Mouse (Mus musculus) limb, embryonic 15.5 days (tissue): Measurements from ENCODE around the gene Cyp26a1. TPM values are rescaled to one million over a fixed set of nuclear protein-coding genes. Genes with fewer than 3 reads are reported as not detected.

Experiments
- ATAC-seq: fragments of 200-750 bp; cut with Nextera tagmentation; 2 replicates; pipeline ENCODE4 v1.8.0; 2017; ENCODE audit warnings: low read depth, moderate TSS enrichment; ENCODE audit not compliant: insufficient number of reproducible peaks, low FRiP score, low TSS enrichment
- H3K27ac ChIP-seq: fragments of 300-500 bp; sonication (generic); 2 replicates; pipeline ENCODE4 v1.5.1; 2015; ENCODE audit warnings: moderate library complexity, mild to moderate bottlenecking, inconsistent platforms
- H3K27me3 ChIP-seq: fragments of 300-500 bp; sonication (generic); 2 replicates; pipeline ENCODE4 v1.6.1; 2015; ENCODE audit warnings: inconsistent platforms
- H3K36me3 ChIP-seq: fragments of 300-500 bp; sonication (generic); 2 replicates; pipeline ENCODE4 v1.6.1; 2015; ENCODE audit warnings: inconsistent platforms
- H3K4me1 ChIP-seq: fragments of 300-500 bp; sonication (generic); 2 replicates; pipeline ENCODE4 v1.6.1; 2015; ENCODE audit warnings: inconsistent platforms
- H3K4me2 ChIP-seq: fragments of 300-500 bp; sonication (generic); 2 replicates; pipeline ENCODE4 v1.6.1; 2015; ENCODE audit warnings: mild to moderate bottlenecking, inconsistent platforms
- H3K4me3 ChIP-seq: fragments of 300-500 bp; sonication (generic); 2 replicates; pipeline ENCODE4 v1.5.1; 2015; ENCODE audit warnings: mild to moderate bottlenecking, inconsistent platforms
- H3K9ac ChIP-seq: fragments of 300-500 bp; sonication (generic); 2 replicates; pipeline ENCODE4 v1.6.1; 2015; ENCODE audit warnings: inconsistent platforms
- H3K9me3 ChIP-seq: fragments of 300-500 bp; sonication (generic); 2 replicates; pipeline ENCODE4 v1.6.1; 2016; ENCODE audit warnings: inconsistent platforms
- WGBS: fragments of 180-500 bp; shearing (Covaris S2); methylation state at CpG from one replicate; pipeline ENCODE4 v1.1.7; 2015; 5-methylcytosine and 5-hydroxymethylcytosine counted together
- polyA plus RNA-seq: library from polyadenylated mRNA; unstranded; fragments of >200 nt; fragmentation: Nextera tagmentation; extraction: Ambion mirVana; gene quantifications from 2 replicates; pipeline ENCODE4 v1.2.1, GENCODE M21; 2015

The Cyp26a1 gene
- 1.7 and 1.8 TPM in 2 replicates for polyA plus RNA-seq

GRCm38 (mm10) chr19:37697651-37698272 lies at the start of gene Cyp26a1:
Cyp26a1 (plus strand) TSS chr19:37697798.
- no peak for ATAC-seq
- WGBS, result under 1% methylated on average over 51 of the region's 51 CpGs

GRCm38 (mm10) chr19:37647994-37648393 lies 49.6 kb upstream of the Cyp26a1 start:
- ATAC-seq, result no peak
- Histone ChIP-seq H3K36me3 (no peaks in the 10 kb centered on the region), H3K27ac (no peak overlapping the region), H3K4me1 (no peaks in the 10 kb centered on the region), H3K4me3 (no peak overlapping the region), H3K9me3 (no peaks in the 10 kb centered on the region), H3K27me3 (no peaks in the 10 kb centered on the region), H3K4me2 (no peak overlapping the region), H3K9ac (no peak overlapping the region)
- 36% methylated on average over 2 of the region's 2 CpGs for WGBS

More at GRCm38 (mm10) chr19:37697651-37698272, at the start of gene Cyp26a1:
- peaks cover 39% of the 10 kb centered on the region for H3K4me1 ChIP-seq
- H3K9ac ChIP-seq, result no peak within 1 kb of the TSS; the same call in 1 of the 2 replicates
- peak within 1 kb of the TSS; percentile 69 for H3K4me2 ChIP-seq
- no peak within 1 kb of the TSS for H3K27ac ChIP-seq
- no peaks in the 10 kb centered on the region for H3K9me3 ChIP-seq
- H3K36me3 ChIP-seq, result no peaks in the 10 kb centered on the region
- peak within 1 kb of the TSS; percentile 38 for H3K4me3 ChIP-seq
- H3K27me3 ChIP-seq, result peaks cover 98% of the 10 kb centered on the region

- no peak overlapping the region for H3K4me2 ChIP-seq
- no peak overlapping the region for H3K9ac ChIP-seq
- H3K27ac ChIP-seq, result no peak overlapping the region
- no peak for ATAC-seq
- WGBS, result 58% methylated on average over 2 of the region's 2 CpGs
- no peak overlapping the region for H3K4me3 ChIP-seq
- no peaks in the 10 kb centered on the region for H3K9me3 ChIP-seq
- H3K36me3 ChIP-seq, result no peaks in the 10 kb centered on the region
- H3K27me3 ChIP-seq, result no peaks in the 10 kb centered on the region
- H3K4me1 ChIP-seq, result no peaks in the 10 kb centered on the region
Measured at GRCm38 (mm10) chr19:37650526-37650925, 47.1 kb upstream of the Cyp26a1 start.

GRCm38 (mm10) chr19:37654012-37654411 lies 43.6 kb upstream of the Cyp26a1 start:
- Histone ChIP-seq H3K4me1 (no peaks in the 10 kb centered on the region), H3K4me2 (no peak overlapping the region), H3K27ac (no peak overlapping the region), H3K27me3 (no peaks in the 10 kb centered on the region), H3K9me3 (no peaks in the 10 kb centered on the region), H3K36me3 (no peaks in the 10 kb centered on the region), H3K9ac (no peak overlapping the region), H3K4me3 (no peak overlapping the region)
- 50% methylated on average over 5 of the region's 5 CpGs for WGBS
- ATAC-seq, result no peak

GRCm38 (mm10) chr19:37656441-37656840 lies 41.2 kb upstream of the Cyp26a1 start:
- Histone ChIP-seq H3K36me3 (no peaks in the 10 kb centered on the region), H3K27me3 (no peaks in the 10 kb centered on the region), H3K4me2 (no peak overlapping the region), H3K4me1 (no peaks in the 10 kb centered on the region), H3K9ac (no peak overlapping the region), H3K9me3 (no peaks in the 10 kb centered on the region), H3K4me3 (no peak overlapping the region), H3K27ac (no peak overlapping the region)
- no peak for ATAC-seq
- 25% methylated on average over 9 of the region's 9 CpGs for WGBS

- Histone ChIP-seq H3K36me3 (no peaks in the 10 kb centered on the region), H3K4me1 (no peaks in the 10 kb centered on the region), H3K4me2 (no peak overlapping the region), H3K27me3 (no peaks in the 10 kb centered on the region), H3K9ac (no peak overlapping the region), H3K4me3 (no peak overlapping the region), H3K9me3 (no peaks in the 10 kb centered on the region), H3K27ac (no peak overlapping the region)
- no peak for ATAC-seq
- WGBS, result 72% methylated on average over 6 of the region's 6 CpGs
Measured at GRCm38 (mm10) chr19:37665256-37665655, 32.3 kb upstream of the Cyp26a1 start.

GRCm38 (mm10) chr19:37667855-37668594 lies 29.6 kb upstream of the Cyp26a1 start:
- no peaks in the 10 kb centered on the region for H3K36me3 ChIP-seq
- H3K4me3 ChIP-seq, result no peak overlapping the region
- no peaks in the 10 kb centered on the region for H3K27me3 ChIP-seq
- no peaks in the 10 kb centered on the region for H3K9me3 ChIP-seq
- H3K4me2 ChIP-seq, result no peak overlapping the region
- no peak for ATAC-seq
- no peak overlapping the region for H3K27ac ChIP-seq
- H3K4me1 ChIP-seq, result no peaks in the 10 kb centered on the region; the same call in 1 of the 2 replicates
- 76% methylated on average over 13 of the region's 13 CpGs for WGBS
- H3K9ac ChIP-seq, result no peak overlapping the region

- Histone ChIP-seq H3K4me3 (no peak overlapping the region), H3K4me2 (no peak overlapping the region), H3K27me3 (no peaks in the 10 kb centered on the region), H3K9me3 (no peaks in the 10 kb centered on the region), H3K27ac (no peak overlapping the region), H3K36me3 (no peaks in the 10 kb centered on the region), H3K9ac (no peak overlapping the region), H3K4me1 (no peaks in the 10 kb centered on the region; the same call in 1 of the 2 replicates)
- ATAC-seq, result no peak
- WGBS, result 86% methylated on average over 5 of the region's 5 CpGs
Measured at GRCm38 (mm10) chr19:37668657-37669056, 28.9 kb upstream of the Cyp26a1 start.

GRCm38 (mm10) chr19:37669486-37669885 lies 28.1 kb upstream of the Cyp26a1 start:
- Histone ChIP-seq H3K9ac (no peak overlapping the region), H3K9me3 (no peaks in the 10 kb centered on the region), H3K27ac (no peak overlapping the region), H3K27me3 (no peaks in the 10 kb centered on the region), H3K4me1 (no peaks in the 10 kb centered on the region; the same call in 1 of the 2 replicates), H3K4me3 (no peak overlapping the region), H3K4me2 (no peak overlapping the region), H3K36me3 (no peaks in the 10 kb centered on the region)
- no peak for ATAC-seq
- 85% methylated on average over 5 of the region's 5 CpGs for WGBS

- H3K4me1 ChIP-seq, result no peaks in the 10 kb centered on the region; the same call in 1 of the 2 replicates
- H3K27me3 ChIP-seq, result no peaks in the 10 kb centered on the region
- no peak overlapping the region for H3K9ac ChIP-seq
- H3K27ac ChIP-seq, result no peak overlapping the region
- WGBS, result 58% methylated on average over 12 of the region's 12 CpGs
- ATAC-seq, result no peak
- H3K4me3 ChIP-seq, result no peak overlapping the region
- no peak overlapping the region for H3K4me2 ChIP-seq
- no peaks in the 10 kb centered on the region for H3K9me3 ChIP-seq
- H3K36me3 ChIP-seq, result no peaks in the 10 kb centered on the region
Measured at GRCm38 (mm10) chr19:37673393-37673792, 24.2 kb upstream of the Cyp26a1 start.

- H3K27me3 ChIP-seq, result peaks cover 83% of the 10 kb centered on the region
- no peak within 1 kb of the TSS for H3K9ac ChIP-seq
- no peak within 1 kb of the TSS for H3K27ac ChIP-seq
- H3K36me3 ChIP-seq, result no peaks in the 10 kb centered on the region
- H3K4me3 ChIP-seq, result no peak within 1 kb of the TSS
- no peak for ATAC-seq
- 12% methylated on average over 6 of the region's 6 CpGs for WGBS
- H3K9me3 ChIP-seq, result no peaks in the 10 kb centered on the region
- H3K4me2 ChIP-seq, result no peak within 1 kb of the TSS
- peaks cover 21% of the 10 kb centered on the region for H3K4me1 ChIP-seq
Measured at GRCm38 (mm10) chr19:37685281-37685680, 12.3 kb upstream of the Cyp26a1 start, which contains the start of gene Cyp26c1. Cyp26c1 (plus strand) TSS chr19:37685581.

- Histone ChIP-seq H3K9me3 (no peaks in the 10 kb centered on the region), H3K4me2 (no peak overlapping the region), H3K36me3 (no peaks in the 10 kb centered on the region), H3K27ac (no peak overlapping the region), H3K4me3 (no peak overlapping the region), H3K27me3 (peaks cover 93% of the 10 kb centered on the region), H3K9ac (no peak overlapping the region), H3K4me1 (peaks cover 25% of the 10 kb centered on the region)
- no peak for ATAC-seq
- 6% methylated on average over 23 of the region's 23 CpGs for WGBS
Measured at GRCm38 (mm10) chr19:37686347-37686746, 11.3 kb upstream of the Cyp26a1 start.
